Mouse (Mus musculus): ENCODE measurements at regions not wholly inside any gene's neighbourhood (a gene's known extent, or its start where the extent isn't known, plus 50 kb on each side); places are given as distances from the start of the nearest gene placed in this dataset.

- TF ChIP-seq POLR2A (IDR thresholded peaks at IDR 0.05; ENCODE audit: borderline replicate concordance, extremely low read depth, insufficient read depth, insufficient read length, poor library complexity, severe bottlenecking) (no peak), CTCF (IDR thresholded peaks at IDR 0.05; ENCODE audit: borderline replicate concordance, extremely low read depth, insufficient read depth, insufficient read length) (no peak)
Measured at GRCm38 (mm10) chr5:142337436-142337835, 63.9 kb upstream of the Foxk1 start.

Data from brain, embryonic 14.5 days (tissue).